Mouse (Mus musculus): ENCODE results near the gene Slco3a1. TPM values are rescaled to one million over a fixed set of nuclear protein-coding genes. Genes with fewer than 3 reads are reported as not detected.
A peak's percentile ranks its signal among the peaks of the same experiment; 100 is the strongest.

Slco3a1 gene
- polyA plus RNA-seq, 1 experiment from 2014 or later: 12.4 TPM

GRCm38 (mm10) chr7:74337677-74338420 lies 216.7 kb downstream of the Slco3a1 start:
- Histone ChIP-seq H3K27me3 (replicated peaks; ENCODE audit: control insufficient read depth, insufficient read depth, low read length) (no peaks in the 10 kb centered on the region), H3K9ac (ENCODE audit: low read length) (no peak overlapping the region), H3K9me3 (replicated peaks; ENCODE audit: control insufficient read depth, low read length) (no peaks in the 10 kb centered on the region), H3K4me1 (ENCODE audit: control insufficient read depth, insufficient read depth, low read length) (no peaks in the 10 kb centered on the region), H3K4me2 (ENCODE audit: low read length) (no peak overlapping the region), H3K36me3 (ENCODE audit: control insufficient read depth, insufficient read depth, low read length) (no peaks in the 10 kb centered on the region), H3K27ac (ENCODE audit: low read depth, low read length) (no peak overlapping the region), H3K4me3 (ENCODE audit: low read depth, low read length) (no peak overlapping the region)
- WGBS: 82% methylated on average over 6 of the region's 6 CpGs
- no peak for DNase-seq (ENCODE audit: low spot score)
- no peak for ATAC-seq

DNA sequence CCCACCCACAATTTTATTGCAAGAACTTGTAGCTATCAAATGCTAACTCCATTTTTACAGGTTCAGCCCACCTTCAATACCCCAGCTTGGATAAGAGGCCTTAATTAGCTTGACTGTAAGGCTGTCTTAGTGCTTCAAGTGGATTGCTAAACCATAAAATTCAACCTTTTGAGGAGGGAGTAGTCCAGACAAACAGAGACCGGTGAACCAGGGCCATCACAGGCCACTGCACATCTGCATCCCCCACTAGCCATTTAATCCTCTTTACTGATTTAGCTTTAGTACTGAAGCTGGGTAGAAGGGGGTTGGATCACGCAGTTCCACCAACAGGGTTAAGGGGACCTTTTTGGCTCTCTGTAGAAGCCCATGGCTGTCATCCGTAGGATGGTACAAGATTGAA lies 222.3 kb downstream of the Slco3a1 start:
- 74% methylated on average over 3 of the region's 3 CpGs for WGBS

DNA sequence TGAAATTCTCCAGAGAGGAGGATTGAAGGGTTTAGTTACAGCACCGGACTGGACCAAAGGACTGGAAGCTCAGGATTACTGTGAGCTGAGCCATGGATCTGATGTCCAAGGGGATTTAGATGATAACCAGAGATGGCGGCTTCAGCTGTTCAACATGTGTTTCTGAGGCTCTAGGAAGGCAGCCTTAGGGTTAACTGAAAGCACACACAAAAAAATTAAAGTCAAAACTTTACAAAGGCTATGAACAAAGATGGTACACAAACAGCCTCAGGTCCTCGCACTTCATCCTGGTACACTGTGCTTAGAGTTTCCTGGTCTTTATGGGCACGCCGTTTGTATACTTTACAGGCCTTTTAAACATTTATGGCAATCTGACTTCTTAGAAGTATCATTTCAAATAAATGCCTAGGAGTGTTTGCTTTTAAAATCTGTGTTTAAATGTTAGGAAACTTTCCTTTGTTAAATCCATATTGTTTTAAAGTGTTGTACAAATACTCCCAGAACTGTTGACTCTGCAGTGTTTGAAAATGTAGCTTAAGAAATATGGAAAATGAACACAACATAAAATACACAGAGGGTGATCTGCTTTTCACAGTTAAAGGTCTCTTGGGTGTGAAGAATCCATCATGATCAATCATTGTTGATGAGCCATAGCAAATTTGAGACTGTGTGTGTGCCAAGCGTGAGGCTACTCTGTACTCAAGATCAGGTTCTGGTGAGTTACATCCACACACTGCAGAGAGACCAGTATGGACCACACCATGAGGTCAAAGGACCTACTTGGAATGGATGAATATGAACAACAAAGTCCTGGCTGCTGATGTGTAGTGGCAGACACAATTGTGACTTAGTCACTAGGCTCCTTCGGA lies 223.5 kb downstream of the Slco3a1 start:
- Histone ChIP-seq H3K4me3 (ENCODE audit: low read depth, low read length) (no peak overlapping the region), H3K4me2 (ENCODE audit: low read length) (no peak overlapping the region), H3K9me3 (replicated peaks; ENCODE audit: control insufficient read depth, low read length) (no peaks in the 10 kb centered on the region), H3K4me1 (ENCODE audit: control insufficient read depth, insufficient read depth, low read length) (peaks cover 4% of the 10 kb centered on the region; the same call in 1 of the 2 replicates), H3K36me3 (ENCODE audit: control insufficient read depth, insufficient read depth, low read length) (no peaks in the 10 kb centered on the region), H3K9ac (ENCODE audit: low read length) (no peak overlapping the region), H3K27me3 (replicated peaks; ENCODE audit: control insufficient read depth, insufficient read depth, low read length) (no peaks in the 10 kb centered on the region), H3K27ac (ENCODE audit: low read depth, low read length) (no peak overlapping the region)
- WGBS: 80% methylated on average over 7 of the region's 7 CpGs
- DNase-seq (ENCODE audit: low spot score): no peak
- ATAC-seq: no peak

More for the DNA sequence above, 222.3 kb downstream of the Slco3a1 start:
- H3K9me3 ChIP-seq (replicated peaks; ENCODE audit: control insufficient read depth, low read length): no peaks in the 10 kb centered on the region
- no peak for ATAC-seq
- H3K4me1 ChIP-seq (ENCODE audit: control insufficient read depth, insufficient read depth, low read length): peaks cover 4% of the 10 kb centered on the region; the same call in 1 of the 2 replicates
- no peak for DNase-seq (ENCODE audit: low spot score)
- no peaks in the 10 kb centered on the region for H3K27me3 ChIP-seq (replicated peaks; ENCODE audit: control insufficient read depth, insufficient read depth, low read length)
- H3K9ac ChIP-seq (ENCODE audit: low read length): no peak overlapping the region
- no peaks in the 10 kb centered on the region for H3K36me3 ChIP-seq (ENCODE audit: control insufficient read depth, insufficient read depth, low read length)
- H3K27ac ChIP-seq (ENCODE audit: low read depth, low read length): no peak overlapping the region
- H3K4me2 ChIP-seq (ENCODE audit: low read length): no peak overlapping the region
- no peak overlapping the region for H3K4me3 ChIP-seq (ENCODE audit: low read depth, low read length)

DNA sequence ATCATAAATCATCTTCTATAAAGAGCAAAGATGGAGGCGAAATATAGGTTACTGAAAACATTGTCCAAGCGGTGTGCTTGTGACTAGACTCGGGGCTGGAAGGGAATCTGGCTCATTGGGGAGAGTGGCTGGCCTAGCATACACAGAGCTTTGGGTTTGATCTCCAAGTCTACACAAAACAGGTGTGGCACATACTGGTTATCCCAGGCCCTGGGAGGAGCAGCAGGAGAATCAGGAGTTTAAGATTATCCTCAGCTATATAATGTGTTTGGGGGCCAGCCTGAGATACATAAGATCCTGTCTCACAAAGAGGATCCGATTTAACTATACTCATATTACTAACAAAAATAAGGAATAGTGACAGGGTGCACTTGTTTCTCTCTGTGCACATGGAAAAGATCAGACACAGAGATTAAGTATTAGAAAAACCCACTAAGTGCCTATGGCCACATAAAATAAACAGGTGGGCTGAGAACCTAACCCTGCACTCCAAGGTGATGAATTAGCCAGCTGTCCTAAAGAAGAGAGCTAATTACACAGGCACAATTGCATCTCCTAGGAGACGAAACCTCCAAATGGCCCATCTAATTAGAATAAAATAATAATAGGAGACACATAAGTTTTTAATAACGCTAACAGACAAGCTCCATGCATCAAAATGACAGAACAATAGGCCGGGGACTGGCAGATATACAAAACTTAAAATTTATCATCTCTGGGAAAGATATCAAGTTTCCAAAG lies 224.3 kb downstream of the Slco3a1 start:
- 66% methylated on average over 7 of the region's 7 CpGs for WGBS
- H3K4me1 ChIP-seq (ENCODE audit: control insufficient read depth, insufficient read depth, low read length): peaks cover 7% of the 10 kb centered on the region
- DNase-seq (ENCODE audit: low spot score) (no peak), ATAC-seq (no peak; the same call in 1 of the 2 replicates)
- H3K4me3 ChIP-seq (ENCODE audit: low read depth, low read length): no peak overlapping the region
- no peak overlapping the region for H3K27ac ChIP-seq (ENCODE audit: low read depth, low read length)
- H3K4me2 ChIP-seq (ENCODE audit: low read length): no peak overlapping the region
- H3K36me3 ChIP-seq (ENCODE audit: control insufficient read depth, insufficient read depth, low read length): no peaks in the 10 kb centered on the region
- no peak overlapping the region for H3K9ac ChIP-seq (ENCODE audit: low read length)
- H3K27me3 ChIP-seq (replicated peaks; ENCODE audit: control insufficient read depth, insufficient read depth, low read length): no peaks in the 10 kb centered on the region
- H3K9me3 ChIP-seq (replicated peaks; ENCODE audit: control insufficient read depth, low read length): no peaks in the 10 kb centered on the region

GRCm38 (mm10) chr7:74329004-74329403 lies 225.6 kb downstream of the Slco3a1 start:
- ATAC-seq (no peak), DNase-seq (ENCODE audit: low spot score) (no peak)
- Histone ChIP-seq H3K9ac (ENCODE audit: low read length) (no peak overlapping the region), H3K27me3 (replicated peaks; ENCODE audit: control insufficient read depth, insufficient read depth, low read length) (no peaks in the 10 kb centered on the region), H3K27ac (ENCODE audit: low read depth, low read length) (no peak overlapping the region), H3K4me1 (ENCODE audit: control insufficient read depth, insufficient read depth, low read length) (peaks cover 20% of the 10 kb centered on the region), H3K4me2 (ENCODE audit: low read length) (no peak overlapping the region), H3K9me3 (replicated peaks; ENCODE audit: control insufficient read depth, low read length) (no peaks in the 10 kb centered on the region), H3K4me3 (ENCODE audit: low read depth, low read length) (no peak overlapping the region), H3K36me3 (ENCODE audit: control insufficient read depth, insufficient read depth, low read length) (no peaks in the 10 kb centered on the region)
- WGBS: 88% methylated on average over 1 of the region's 1 CpGs

DNA sequence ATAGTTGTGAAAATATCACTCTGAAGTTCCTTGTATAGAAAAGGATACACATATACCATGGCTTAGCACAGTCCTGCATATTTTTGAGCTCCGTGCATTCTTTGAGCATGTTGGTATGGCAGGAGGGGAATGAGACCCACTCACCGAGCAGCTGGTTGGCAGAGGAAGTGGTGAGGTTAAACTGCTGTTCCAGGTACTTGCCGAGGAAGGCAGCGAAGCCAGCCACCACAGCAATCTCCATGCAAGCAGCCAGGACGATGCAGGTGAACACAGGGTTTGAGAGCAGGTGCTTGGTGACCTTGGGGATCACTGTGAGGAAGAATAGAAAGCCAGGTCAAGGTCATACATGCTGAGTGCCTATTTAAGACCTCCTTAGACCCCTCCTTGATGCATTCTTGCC lies 226.9 kb downstream of the Slco3a1 start:
- Histone ChIP-seq H3K4me3 (ENCODE audit: low read depth, low read length) (no peak overlapping the region), H3K4me1 (ENCODE audit: control insufficient read depth, insufficient read depth, low read length) (peaks cover 32% of the 10 kb centered on the region), H3K9me3 (replicated peaks; ENCODE audit: control insufficient read depth, low read length) (no peaks in the 10 kb centered on the region), H3K4me2 (ENCODE audit: low read length) (no peak overlapping the region), H3K27me3 (replicated peaks; ENCODE audit: control insufficient read depth, insufficient read depth, low read length) (no peaks in the 10 kb centered on the region), H3K9ac (ENCODE audit: low read length) (no peak overlapping the region), H3K36me3 (ENCODE audit: control insufficient read depth, insufficient read depth, low read length) (no peaks in the 10 kb centered on the region), H3K27ac (ENCODE audit: low read depth, low read length) (no peak overlapping the region)
- WGBS: 92% methylated on average over 5 of the region's 5 CpGs
- ATAC-seq: no peak
- DNase-seq (ENCODE audit: low spot score): no peak

DNA sequence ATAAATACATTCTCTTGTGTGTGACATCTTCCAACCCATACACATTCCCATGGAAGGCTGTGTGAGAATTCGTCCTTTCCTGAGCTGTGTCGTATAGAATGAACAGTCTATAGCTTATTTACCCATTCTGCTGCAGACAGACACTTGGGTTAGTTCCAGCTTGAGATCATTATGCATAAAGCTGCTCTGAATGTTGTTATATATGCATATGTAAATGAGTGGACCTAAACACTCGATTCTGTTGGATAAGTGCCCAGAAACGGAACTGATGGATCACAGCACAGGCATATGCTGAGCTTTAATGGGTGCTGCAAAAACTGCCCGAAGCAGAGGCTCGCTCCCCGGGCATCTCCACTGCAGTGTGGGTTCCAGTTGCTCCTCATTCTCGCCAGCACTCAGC lies 229.5 kb downstream of the Slco3a1 start:
- Histone ChIP-seq H3K9me3 (replicated peaks; ENCODE audit: control insufficient read depth, low read length) (no peaks in the 10 kb centered on the region), H3K9ac (ENCODE audit: low read length) (no peak overlapping the region), H3K4me1 (ENCODE audit: control insufficient read depth, insufficient read depth, low read length) (peaks cover 27% of the 10 kb centered on the region), H3K4me3 (ENCODE audit: low read depth, low read length) (no peak overlapping the region), H3K36me3 (ENCODE audit: control insufficient read depth, insufficient read depth, low read length) (no peaks in the 10 kb centered on the region), H3K27ac (ENCODE audit: low read depth, low read length) (peak overlapping the region; percentile 78), H3K4me2 (ENCODE audit: low read length) (no peak overlapping the region), H3K27me3 (replicated peaks; ENCODE audit: control insufficient read depth, insufficient read depth, low read length) (no peaks in the 10 kb centered on the region)
- ATAC-seq: peak; percentile 88
- WGBS: 11% methylated on average over 8 of the region's 8 CpGs
- DNase-seq (ENCODE audit: low spot score): peak; percentile 96

GRCm38 (mm10) chr7:74323683-74324082 lies 230.9 kb downstream of the Slco3a1 start:
- WGBS: 48% methylated on average over 5 of the region's 5 CpGs
- Histone ChIP-seq H3K27ac (ENCODE audit: low read depth, low read length) (peak overlapping the region; percentile 36; the same call in 1 of the 2 replicates), H3K36me3 (ENCODE audit: control insufficient read depth, insufficient read depth, low read length) (no peaks in the 10 kb centered on the region), H3K9ac (ENCODE audit: low read length) (no peak overlapping the region), H3K4me2 (ENCODE audit: low read length) (no peak overlapping the region), H3K4me3 (ENCODE audit: low read depth, low read length) (no peak overlapping the region), H3K4me1 (ENCODE audit: control insufficient read depth, insufficient read depth, low read length) (peaks cover 27% of the 10 kb centered on the region), H3K27me3 (replicated peaks; ENCODE audit: control insufficient read depth, insufficient read depth, low read length) (no peaks in the 10 kb centered on the region), H3K9me3 (replicated peaks; ENCODE audit: control insufficient read depth, low read length) (no peaks in the 10 kb centered on the region)
- DNase-seq (ENCODE audit: low spot score): peak; percentile 63
- peak; percentile 32; the same call in 1 of the 2 replicates for ATAC-seq
